Mouse (Mus musculus) layer of hippocampus, adult 6 months (tissue): ENCODE measurements around the gene Nedd9. TPM values are rescaled to one million over a fixed set of nuclear protein-coding genes. Genes with fewer than 3 reads are reported as not detected.

Experiments
- long read RNA-seq, 2 experiments: library from polyadenylated mRNA; unstranded; transcript quantifications; one replicate each; pipeline ENCODE4 v2.0.0; 2019 to 2020
- polyA plus RNA-seq: library from polyadenylated mRNA; unstranded; fragments of <200 nt; fragmentation: Nextera tagmentation; gene quantifications from 2 replicates; pipeline ENCODE4 v1.2.3, GENCODE M21; 2021

Nedd9 gene
- 4.1 and 5.5 TPM in 2 replicates for polyA plus RNA-seq
- long read RNA-seq, experiment 1, full-length matches to known transcripts = 2 of 6 reads
- long read RNA-seq, experiment 1, partial matches to known transcripts = 3 of 6 reads
- long read RNA-seq, experiment 1, other reads (novel, unspliced or antisense) = 1 of 6 reads
- long read RNA-seq, experiment 2, full-length matches to known transcripts = 13 of 21 reads
- long read RNA-seq, experiment 2, partial matches to known transcripts = 4 of 21 reads
- long read RNA-seq, experiment 2, other reads (novel, unspliced or antisense) = 4 of 21 reads

GRCm38 (mm10) chr13:41486606-41487408 is at the start of gene Nedd9:
Nedd9 (minus strand) TSS chr13:41487362.

GRCm38 (mm10) chr13:41273927-41274650 is 213.1 kb downstream of the Nedd9 start, which contains the start of gene Gm17364:
Gm17364 (minus strand) TSS chr13:41273977.

Other genes starting within 250 kb of the Nedd9 start
- 24.9 and 25.6 TPM in 2 replicates for gene Smim13, start 237.5 kb downstream of the Nedd9 start, polyA plus RNA-seq
- not detected in 2 replicates for gene Gm17364, start 213.4 kb downstream of the Nedd9 start, polyA plus RNA-seq
- 37.3 and 78.3 TPM in 2 replicates for gene Tmem170b, start 118.5 kb upstream of the Nedd9 start, polyA plus RNA-seq